Comparison of ENCODE assay signal across 9 mouse cellular contexts in the genomic region with DNA sequence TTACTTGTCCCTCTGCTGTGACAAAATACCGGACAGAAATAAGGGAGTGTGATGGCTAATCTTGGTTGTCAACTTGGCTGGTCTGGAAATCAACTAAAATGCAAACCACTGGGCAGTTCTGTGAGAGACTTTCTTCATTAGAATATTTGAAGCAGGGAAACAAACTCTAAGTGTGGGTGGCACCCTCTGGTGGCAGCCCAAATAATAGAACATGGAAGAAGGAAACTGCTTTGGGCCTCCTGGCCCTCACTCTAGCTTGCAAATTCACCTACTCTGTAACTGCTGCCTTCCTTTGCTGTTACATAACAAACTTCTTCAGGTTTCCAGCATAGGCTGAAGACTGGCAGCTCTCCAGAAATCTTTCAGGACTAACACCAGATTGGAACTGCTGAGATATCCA. TPM values are rescaled to one million over a fixed set of nuclear protein-coding genes. Genes with fewer than 3 reads are reported as not detected.
A peak's percentile ranks its signal among the peaks of the same experiment; 100 is the strongest.
DNase-seq lines count a peak whose midpoint lies in the region; ATAC-seq and TF ChIP-seq lines count a peak whose summit lies in the region.
"Had no signal": no experiment of that assay in that cellular context is flagged by ENCODE, and none has a peak within 500 bp of the region (broad histone marks: within the 10 kb centered on the region; RNA-seq: fewer than 3 reads in every experiment).

No protein-coding gene starts in this region.

- H3K27me3 ChIP-seq in forebrain, embryonic 10.5 days (ENCODE audit: poor library complexity, severe bottlenecking), result no peaks in the 10 kb centered on the region
- no peaks in the 10 kb centered on the region for H3K27me3 ChIP-seq in forebrain, embryonic 12.5 days
- H3K27me3 ChIP-seq in lung, postnatal 0 days (replicated peaks; ENCODE audit: insufficient read depth, low read length), result no peaks in the 10 kb centered on the region
- no peaks in the 10 kb centered on the region for H3K27me3 ChIP-seq in splenic B cell, adult 2 months (ENCODE audit: control insufficient read depth, insufficient read depth, low read length, poor library complexity, severe bottlenecking)

- TF ChIP-seq CTCF in lung, postnatal 0 days (IDR thresholded peaks at IDR 0.05), result peak; percentile 71

- 37% methylated on average over 1 of the region's 1 CpGs for WGBS in forebrain, embryonic 10.5 days
- WGBS in forebrain, embryonic 12.5 days, result 30% methylated on average over 1 of the region's 1 CpGs
- WGBS in lung, postnatal 0 days, result 41% methylated on average over 1 of the region's 1 CpGs

- no peaks in the 10 kb centered on the region for H3K9me3 ChIP-seq in forebrain, embryonic 10.5 days
- H3K9me3 ChIP-seq in forebrain, embryonic 12.5 days, result no peaks in the 10 kb centered on the region
- H3K9me3 ChIP-seq in lung, postnatal 0 days (ENCODE audit: low read length), result no peaks in the 10 kb centered on the region
- H3K9me3 ChIP-seq: heart, embryonic 15.5 days had no signal

- no peak overlapping the region for H3K4me2 ChIP-seq in forebrain, embryonic 12.5 days
- no peak overlapping the region for H3K4me2 ChIP-seq in lung, postnatal 0 days (replicated peaks; ENCODE audit: low read depth, low read length)
- H3K4me2 ChIP-seq: heart, embryonic 15.5 days had no signal

- no peak overlapping the region for H3K4me3 ChIP-seq in forebrain, embryonic 10.5 days
- H3K4me3 ChIP-seq in forebrain, embryonic 12.5 days (replicated peaks), result no peak overlapping the region
- no peak overlapping the region for H3K4me3 ChIP-seq in lung, postnatal 0 days (ENCODE audit: low read depth, low read length)
- H3K4me3 ChIP-seq: heart, embryonic 15.5 days had no signal

- TF ChIP-seq EP300 in lung, postnatal 0 days (IDR thresholded peaks at IDR 0.05), result no peak

- H3K27ac ChIP-seq in forebrain, embryonic 10.5 days, result no peak overlapping the region
- no peak overlapping the region for H3K27ac ChIP-seq in forebrain, embryonic 12.5 days
- H3K27ac ChIP-seq in lung, postnatal 0 days (ENCODE audit: low read length), result no peak overlapping the region
- H3K27ac ChIP-seq: heart, embryonic 15.5 days had no signal

- H3K36me3 ChIP-seq in forebrain, embryonic 10.5 days (replicated peaks), result no peaks in the 10 kb centered on the region
- no peaks in the 10 kb centered on the region for H3K36me3 ChIP-seq in forebrain, embryonic 12.5 days (replicated peaks)
- H3K36me3 ChIP-seq in lung, postnatal 0 days (ENCODE audit: insufficient read depth, low read length), result no peaks in the 10 kb centered on the region
- H3K36me3 ChIP-seq in splenic B cell, adult 2 months (ENCODE audit: control insufficient read depth, insufficient read depth, low read length, poor library complexity, severe bottlenecking), result no peaks in the 10 kb centered on the region
- H3K36me3 ChIP-seq: heart, embryonic 15.5 days had no signal

- DNase-seq in forebrain, embryonic 10.5 days (ENCODE audit: extremely low spot score, low spot score), result peak; percentile 53
- DNase-seq in urinary bladder, postnatal 14 days (ENCODE audit: low spot score), result peak; percentile 57
- no peak for DNase-seq in urinary bladder, postnatal 10 days (ENCODE audit: low spot score)
- peak; percentile 23 for DNase-seq in embryo, embryonic 11.5 days (ENCODE audit: low read depth, low spot score)
- DNase-seq in kidney, postnatal 36 days, result peak; percentile 37 to 83
- peak; percentile 68 for DNase-seq in lung, postnatal 0 days (ENCODE audit: low spot score)
- DNase-seq in splenic B cell, adult 2 months (ENCODE audit: low read depth, low spot score), result peak; percentile 16

- peaks cover 5% of the 10 kb centered on the region for H3K4me1 ChIP-seq in forebrain, embryonic 10.5 days
- H3K4me1 ChIP-seq in forebrain, embryonic 12.5 days, result peaks cover 2% of the 10 kb centered on the region; the same call in 1 of the 2 replicates
- no peaks in the 10 kb centered on the region for H3K4me1 ChIP-seq in lung, postnatal 0 days (ENCODE audit: insufficient read depth, low read depth, low read length)
- H3K4me1 ChIP-seq: heart, embryonic 15.5 days had no signal

- no peak overlapping the region for H3K9ac ChIP-seq in forebrain, embryonic 12.5 days
- H3K9ac ChIP-seq in lung, postnatal 0 days (replicated peaks; ENCODE audit: low read depth), result no peak overlapping the region
- H3K9ac ChIP-seq: heart, embryonic 15.5 days had no signal

- ATAC-seq in forebrain, embryonic 12.5 days (ENCODE audit: low FRiP score), result no peak
- ATAC-seq in lung, postnatal 0 days, result no peak

RNA-seq across cellular contexts. Expression of gene Cacng4, which starts 58.7 kb away (rescaled TPM):
- 6.3 and 7.0 TPM in 2 replicates for polyA plus RNA-seq in forebrain, embryonic 10.5 days (2016; fragmentation: Nextera tagmentation; extraction: Ambion mirVana)
- 21.0 and 22.8 TPM in 2 replicates for polyA plus RNA-seq in forebrain, embryonic 12.5 days (2016; fragmentation: Nextera tagmentation; extraction: Ambion mirVana)
- 0.19 and 0.43 TPM in 2 replicates for polyA plus RNA-seq in lung, postnatal 0 days (2015; fragmentation: Nextera tagmentation; extraction: Ambion mirVana)
